Mouse (Mus musculus): ENCODE results near the gene Spaca3.
A peak's percentile ranks its signal among the peaks of the same experiment; 100 is the strongest.

Gene Spaca3

GRCm38 (mm10) chr11:80858065-80858464 is at the start of gene Spaca3:
Spaca3 (plus strand) TSS chr11:80858365.
- no peak for DNase-seq (ENCODE audit: low read depth)

GRCm38 (mm10) chr11:80808551-80809070 is 49.6 kb upstream of the Spaca3 start:
- peak; percentile 80 for DNase-seq (ENCODE audit: low read depth)

- DNase-seq (ENCODE audit: low read depth), result no peak
Measured at GRCm38 (mm10) chr11:80809666-80809992, 48.5 kb upstream of the Spaca3 start.

- DNase-seq (ENCODE audit: low read depth), result peak; percentile 72
Measured at GRCm38 (mm10) chr11:80809993-80810821, 48.0 kb upstream of the Spaca3 start, which contains the start of gene Tmem98. Tmem98 (plus strand) TSS chr11:80810175.

DNA sequence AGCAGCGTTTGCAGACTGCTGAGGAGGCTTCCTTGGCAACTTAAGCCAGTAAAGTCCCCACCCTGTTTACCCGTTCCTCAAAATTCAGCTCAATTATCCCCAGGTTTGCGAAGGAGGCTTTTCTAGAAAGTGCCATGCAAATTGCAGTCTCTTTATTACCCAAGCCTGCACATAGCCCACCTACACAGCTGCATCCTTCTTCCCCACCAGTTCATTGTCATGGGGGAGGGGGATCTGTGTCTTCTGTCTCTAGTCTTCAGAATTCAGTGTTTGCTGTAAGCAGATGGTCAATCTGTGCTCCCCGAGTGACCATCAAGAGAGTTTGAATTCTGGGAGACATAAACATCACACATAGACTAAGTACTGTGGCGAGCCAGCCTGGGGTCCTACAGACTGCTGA is 47.0 kb upstream of the Spaca3 start:
- DNase-seq (ENCODE audit: low read depth), result no peak

DNA sequence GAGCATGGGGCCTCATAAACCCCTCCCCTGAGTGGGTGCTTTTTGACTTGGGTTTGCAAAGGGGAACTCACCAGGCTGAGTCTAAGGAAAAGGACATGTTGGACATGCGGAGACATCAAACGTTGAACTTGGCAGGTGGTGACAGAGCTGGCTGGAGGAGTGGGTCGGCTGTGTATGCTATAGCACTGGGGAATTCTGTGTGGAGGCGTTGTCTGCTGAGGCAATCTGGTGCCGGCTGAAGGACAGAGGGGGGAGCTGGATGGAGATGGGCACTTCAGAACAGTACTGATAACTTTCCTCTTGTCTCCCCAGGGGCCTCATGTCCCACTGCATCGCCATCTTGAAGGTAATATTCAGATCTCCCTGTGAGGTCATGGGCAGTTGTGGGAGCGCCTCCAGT is 42.8 kb upstream of the Spaca3 start:
- DNase-seq (ENCODE audit: low read depth), result no peak

DNA sequence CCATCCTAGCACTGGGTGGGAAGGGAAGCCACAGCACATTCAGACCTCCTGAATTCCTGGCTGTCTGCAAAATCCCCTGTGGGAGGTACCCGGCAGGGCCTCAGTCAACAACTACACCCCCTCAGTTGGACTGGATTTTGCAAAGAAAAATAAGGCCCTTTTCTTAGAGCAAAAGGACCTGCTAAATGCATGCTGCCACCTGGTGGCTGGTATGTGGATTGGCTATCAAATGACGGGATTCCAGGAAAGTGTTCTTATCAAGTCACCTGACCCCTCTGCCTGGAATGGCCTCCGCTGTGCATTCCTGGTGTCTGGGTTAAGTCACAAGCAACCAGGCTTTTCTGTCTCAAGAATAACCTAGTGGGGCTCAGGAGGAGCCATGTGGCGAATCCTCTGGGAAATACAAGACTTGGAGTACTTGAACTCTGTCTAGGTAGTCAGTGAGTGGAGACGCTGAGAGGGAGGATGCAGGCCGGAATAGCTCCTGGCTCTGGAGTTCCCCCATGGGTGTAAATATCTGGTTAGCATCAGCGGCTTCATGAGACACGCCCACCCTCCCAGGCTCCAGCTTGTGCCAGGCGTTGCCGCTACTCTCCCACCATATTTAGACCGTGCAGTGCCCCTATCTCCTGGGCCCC is 40.0 kb upstream of the Spaca3 start:
- peak; percentile 93 for DNase-seq (ENCODE audit: low read depth)

- DNase-seq (ENCODE audit: low read depth), result no peak
Measured at GRCm38 (mm10) chr11:80820085-80820484, 38.1 kb upstream of the Spaca3 start.

DNA sequence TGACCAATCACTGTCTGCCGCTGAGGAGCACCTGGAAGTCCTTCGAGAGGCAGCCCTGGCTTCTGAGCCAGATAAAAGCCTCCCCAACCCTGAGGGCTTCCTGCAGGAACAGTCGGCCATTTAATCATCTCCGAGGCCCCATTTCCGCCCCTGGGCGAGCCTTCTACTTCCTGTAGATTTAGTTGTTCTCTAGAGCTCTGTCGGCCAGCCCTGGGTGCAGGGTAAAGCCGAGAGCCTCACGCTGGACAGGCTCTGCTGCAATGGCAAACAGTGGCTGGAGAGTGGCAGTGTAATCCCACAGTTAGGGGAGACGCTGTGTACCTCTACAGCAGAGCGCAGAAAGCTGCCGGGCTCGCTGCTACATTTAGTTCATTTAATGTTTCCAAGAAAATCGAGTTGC is 36.9 kb upstream of the Spaca3 start:
- no peak for DNase-seq (ENCODE audit: low read depth)

- no peak for DNase-seq (ENCODE audit: low read depth)
Measured at GRCm38 (mm10) chr11:80821794-80822193, 36.4 kb upstream of the Spaca3 start.

GRCm38 (mm10) chr11:80835395-80835794 is 22.8 kb upstream of the Spaca3 start:
- no peak for DNase-seq (ENCODE audit: low read depth)

GRCm38 (mm10) chr11:80835841-80836240 is 22.3 kb upstream of the Spaca3 start:
- no peak for DNase-seq (ENCODE audit: low read depth)

- DNase-seq (ENCODE audit: low read depth), result peak; percentile 50
Measured at GRCm38 (mm10) chr11:80838724-80839123, 19.4 kb upstream of the Spaca3 start.

- no peak for DNase-seq (ENCODE audit: low read depth)
Measured at GRCm38 (mm10) chr11:80843435-80843834, 14.7 kb upstream of the Spaca3 start.

DNA sequence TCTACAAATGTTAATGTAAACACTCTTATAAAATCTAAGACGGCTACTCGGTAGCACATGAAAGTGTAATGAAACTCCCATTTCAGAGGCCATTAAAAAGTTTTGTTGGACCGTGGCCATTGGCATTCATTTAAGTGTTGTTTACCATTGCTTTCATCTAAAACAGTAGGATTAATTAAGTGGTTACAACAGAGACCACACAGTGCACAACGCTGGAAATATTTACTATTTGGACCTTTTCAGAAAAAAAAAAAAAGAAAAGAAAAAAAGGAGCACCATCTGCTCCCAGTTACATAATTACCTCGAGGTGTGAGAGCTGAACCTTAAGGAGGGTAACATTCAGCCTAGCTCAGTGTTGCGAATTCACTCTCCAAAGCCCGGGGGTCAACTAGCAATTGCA is 12.7 kb upstream of the Spaca3 start:
- no peak for DNase-seq (ENCODE audit: low read depth)

DNA sequence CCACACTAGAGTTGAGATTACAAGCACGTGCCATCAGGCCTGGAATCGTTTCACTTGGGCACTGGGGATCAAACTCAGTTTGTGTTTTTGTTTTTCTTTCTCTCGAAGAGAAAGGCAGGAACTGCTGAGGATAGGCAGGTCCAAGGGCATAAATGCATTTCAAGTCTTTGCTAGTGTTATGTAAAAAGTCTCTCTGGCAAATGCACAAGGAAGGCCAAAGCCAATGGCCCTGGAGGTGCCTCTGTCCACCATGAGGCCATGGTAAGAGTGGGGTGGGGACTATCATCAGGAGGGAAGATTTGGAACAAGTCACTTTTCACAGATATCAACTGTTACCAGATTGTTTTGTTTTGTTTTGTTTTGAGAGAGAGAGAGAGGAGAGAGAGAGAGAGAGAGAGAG is 12.1 kb upstream of the Spaca3 start:
- DNase-seq (ENCODE audit: low read depth), result no peak

- no peak for DNase-seq (ENCODE audit: low read depth)
Measured at GRCm38 (mm10) chr11:80848131-80848530, 10.0 kb upstream of the Spaca3 start.

- DNase-seq (ENCODE audit: low read depth), result peak; percentile 59
Measured at GRCm38 (mm10) chr11:80851859-80852258, 6.3 kb upstream of the Spaca3 start.

GRCm38 (mm10) chr11:80853014-80853413 is 5.2 kb upstream of the Spaca3 start:
- peak; percentile 76 for DNase-seq (ENCODE audit: low read depth)

DNA sequence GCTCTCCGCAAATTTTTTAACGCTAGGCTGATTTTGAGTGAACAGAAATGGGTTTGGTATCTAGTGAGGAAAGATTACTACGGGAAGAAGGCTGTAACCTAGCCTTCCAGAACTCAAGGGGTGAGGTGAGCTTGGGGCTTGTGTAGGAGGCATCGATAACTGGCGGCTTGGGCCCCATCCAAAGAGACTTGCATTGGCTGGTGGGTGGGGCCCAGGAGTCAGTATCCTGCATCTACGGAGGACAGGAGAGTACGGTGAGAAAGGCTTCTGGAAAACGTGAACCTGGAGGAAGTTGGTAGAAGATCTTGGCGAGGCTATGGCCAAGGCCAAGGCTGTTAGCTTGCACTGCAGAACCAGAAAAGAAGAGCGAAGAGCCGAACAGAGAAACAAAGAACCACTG is 3.7 kb upstream of the Spaca3 start:
- no peak for DNase-seq (ENCODE audit: low read depth)

GRCm38 (mm10) chr11:80854908-80855307 is 3.3 kb upstream of the Spaca3 start:
- no peak for DNase-seq (ENCODE audit: low read depth)

- no peak for DNase-seq (ENCODE audit: low read depth)
Measured at GRCm38 (mm10) chr11:80856827-80857226, 1.3 kb upstream of the Spaca3 start.

DNA sequence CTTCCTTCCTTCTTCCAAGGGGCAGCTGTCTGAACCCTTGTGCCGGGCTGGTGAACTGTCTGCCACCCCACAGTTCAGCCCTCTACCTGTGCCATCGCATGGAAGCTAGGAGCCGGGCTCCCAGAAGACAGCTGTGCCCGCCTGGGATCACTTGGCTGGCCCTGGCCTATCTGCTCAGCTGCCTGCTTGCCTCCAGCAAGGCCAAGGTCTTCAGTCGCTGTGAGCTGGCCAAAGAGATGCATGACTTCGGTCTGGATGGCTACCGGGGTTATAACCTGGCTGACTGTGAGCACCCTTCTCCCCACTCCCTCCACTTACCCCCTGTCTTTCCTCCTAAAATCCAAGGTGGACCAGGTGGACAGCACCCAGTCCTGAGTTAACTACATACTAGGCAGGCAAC is 4.8 kb downstream of the Spaca3 start:
- DNase-seq (ENCODE audit: low read depth), result no peak
